Mouse (Mus musculus) thymus, adult 2 months (tissue): ENCODE measurements at regions not wholly inside any gene's neighbourhood (a gene's known extent, or its start where the extent isn't known, plus 50 kb on each side); places are given as distances from the start of the nearest gene placed in this dataset.
"Not testable (repeated sequence)": the region's sequence is repeated elsewhere in the genome, so short reads cannot be mapped to it uniquely, and the experiment has no call there.

ENCODE experiments used
- CTCF ChIP-seq: fragments of 200-500 bp; IDR thresholded peaks from 2 replicates; pipeline ENCODE4 v1.5.1; 2012; ENCODE audit warnings: mild to moderate bottlenecking, control low read depth, low read length, moderate library complexity, borderline replicate concordance; ENCODE audit not compliant: control insufficient read depth, poor library complexity, insufficient read depth; ENCODE audit errors: extremely low read depth
- POLR2A ChIP-seq: fragments of 200-500 bp; IDR thresholded peaks from 2 replicates; pipeline ENCODE4 v1.6.1; 2012; ENCODE audit warnings: mild to moderate bottlenecking, low read length, control low read depth, moderate library complexity; ENCODE audit not compliant: control insufficient read depth, poor library complexity, insufficient read depth; ENCODE audit errors: extremely low read depth

DNA sequence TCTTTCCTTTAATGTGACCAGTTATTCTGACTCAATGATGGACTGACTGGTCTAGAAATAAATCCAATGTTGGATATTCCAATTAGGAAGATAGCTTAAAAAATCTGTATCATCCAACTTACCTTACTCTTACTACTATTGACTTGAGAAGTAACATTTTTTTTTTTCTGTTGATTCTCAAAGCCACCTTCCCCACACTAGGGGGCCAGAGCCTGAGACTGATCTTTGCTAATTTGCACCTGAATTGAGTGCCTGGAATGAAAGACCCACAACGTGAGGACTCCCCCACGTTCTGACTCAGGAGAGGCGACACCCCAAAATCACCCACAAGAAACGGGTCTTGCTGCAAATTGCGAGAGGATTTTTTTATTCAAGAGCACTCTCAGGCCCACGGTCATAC is 86.3 kb downstream of the Mup20 start:
- TF ChIP-seq CTCF, POLR2A: not testable (repeated sequence)
